Mouse (Mus musculus): ENCODE data around the gene Gjb4. TPM values are rescaled to one million over a fixed set of nuclear protein-coding genes. Genes with fewer than 3 reads are reported as not detected.

Gjb4 gene
- polyA plus RNA-seq (2016; fragmentation: Nextera tagmentation; extraction: Ambion mirVana) = not detected in 2 replicates

DNA sequence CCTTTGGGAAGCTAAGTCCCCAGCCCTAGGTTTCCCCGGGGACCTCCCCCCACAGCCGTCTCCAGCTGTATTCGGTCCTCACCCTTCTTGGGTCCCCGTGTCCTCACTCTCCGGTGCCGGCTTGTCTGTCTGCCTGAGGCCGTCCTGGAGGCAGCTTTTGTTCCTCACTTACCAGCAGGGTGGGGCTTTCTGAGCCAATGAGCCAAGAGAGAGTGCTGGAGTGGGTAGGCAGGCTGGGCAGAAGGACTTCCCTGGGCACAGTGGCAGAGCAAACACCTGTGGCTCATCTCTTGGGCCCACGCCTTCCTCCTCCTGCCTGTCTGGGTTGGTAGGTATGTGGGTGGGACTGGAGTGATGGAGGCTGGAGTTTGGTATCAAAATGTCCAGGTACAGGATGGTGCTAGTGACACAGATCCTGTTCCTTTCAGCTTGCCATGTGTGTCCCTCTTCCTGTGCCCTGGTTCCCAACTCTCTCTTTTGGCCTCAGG is at the start of gene Gjb4:
Gjb4 (minus strand) TSS at position 131 of the 488 bp plus-strand sequence.
- no peak within 1 kb of the TSS for H3K4me2 ChIP-seq
- 57% methylated on average over 8 of the region's 8 CpGs for WGBS
- no peak for ATAC-seq (ENCODE audit: insufficient number of reproducible peaks, low FRiP score)
- no peaks in the 10 kb centered on the region for H3K36me3 ChIP-seq
- H3K9ac ChIP-seq = no peak within 1 kb of the TSS
- 0 out of 2 replicates have a peak within 1 kb of the TSS, but pooled peaks have one; percentile 28 for H3K27ac ChIP-seq (ENCODE audit: poor library complexity, severe bottlenecking)
- H3K9me3 ChIP-seq (replicated peaks) = no peaks in the 10 kb centered on the region
- peaks cover 15% of the 10 kb centered on the region for H3K27me3 ChIP-seq (replicated peaks)
- peaks cover 20% of the 10 kb centered on the region for H3K4me1 ChIP-seq (replicated peaks)
- H3K4me3 ChIP-seq = no peak within 1 kb of the TSS

DNA sequence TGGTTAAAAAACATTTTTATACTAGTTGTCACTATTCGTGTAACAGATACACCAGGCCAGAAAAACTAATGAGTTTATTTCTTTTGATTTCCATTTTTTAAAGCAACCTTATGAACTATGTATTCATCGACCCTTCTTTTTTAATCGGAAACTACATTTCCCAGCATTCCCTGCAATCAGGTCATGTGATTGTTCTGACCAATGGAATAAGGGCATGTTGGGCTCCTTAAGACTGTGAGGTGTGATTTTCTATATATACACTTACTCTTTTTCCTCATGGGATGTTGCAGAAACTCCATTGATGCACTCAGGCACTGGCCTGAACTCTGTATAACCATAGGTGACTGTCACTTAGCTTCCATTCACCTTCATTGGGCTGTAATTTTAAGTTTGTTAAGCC is 48.7 kb upstream of the Gjb4 start:
- no peak overlapping the region for H3K9ac ChIP-seq
- WGBS = 49% methylated on average over 3 of the region's 3 CpGs
- no peak overlapping the region for H3K27ac ChIP-seq (ENCODE audit: poor library complexity, severe bottlenecking)
- no peaks in the 10 kb centered on the region for H3K27me3 ChIP-seq (replicated peaks)
- no peak overlapping the region for H3K4me3 ChIP-seq
- no peak overlapping the region for H3K4me2 ChIP-seq
- no peaks in the 10 kb centered on the region for H3K4me1 ChIP-seq (replicated peaks)
- no peaks in the 10 kb centered on the region for H3K36me3 ChIP-seq
- no peak for ATAC-seq (ENCODE audit: insufficient number of reproducible peaks, low FRiP score)
- H3K9me3 ChIP-seq (replicated peaks) = no peaks in the 10 kb centered on the region

DNA sequence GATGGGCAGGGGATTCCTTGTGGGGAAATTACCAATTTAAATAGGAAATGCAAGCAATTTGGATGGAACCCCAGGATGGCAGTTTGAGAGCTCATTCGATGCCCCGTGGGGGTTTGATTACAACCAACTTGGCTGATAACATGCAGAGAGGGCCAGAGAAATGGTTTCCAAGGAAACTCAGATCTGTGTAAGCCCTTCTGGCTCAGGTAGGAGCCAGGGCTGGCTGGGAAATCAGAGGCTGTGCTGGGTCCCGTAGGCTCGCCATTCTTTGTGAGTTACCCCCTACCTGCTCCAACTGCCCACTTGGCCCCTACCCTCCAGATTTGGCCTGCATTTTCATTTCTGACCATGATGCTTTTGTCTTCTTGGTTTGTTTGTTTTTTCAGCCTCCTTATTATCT is 48.3 kb upstream of the Gjb4 start:
- H3K4me3 ChIP-seq = no peak overlapping the region
- WGBS = 71% methylated on average over 4 of the region's 4 CpGs
- no peak overlapping the region for H3K4me2 ChIP-seq
- H3K9ac ChIP-seq = no peak overlapping the region
- H3K36me3 ChIP-seq = no peaks in the 10 kb centered on the region
- no peak for ATAC-seq (ENCODE audit: insufficient number of reproducible peaks, low FRiP score)
- no peaks in the 10 kb centered on the region for H3K27me3 ChIP-seq (replicated peaks)
- H3K4me1 ChIP-seq (replicated peaks) = no peaks in the 10 kb centered on the region
- H3K27ac ChIP-seq (ENCODE audit: poor library complexity, severe bottlenecking) = no peak overlapping the region
- no peaks in the 10 kb centered on the region for H3K9me3 ChIP-seq (replicated peaks)

DNA sequence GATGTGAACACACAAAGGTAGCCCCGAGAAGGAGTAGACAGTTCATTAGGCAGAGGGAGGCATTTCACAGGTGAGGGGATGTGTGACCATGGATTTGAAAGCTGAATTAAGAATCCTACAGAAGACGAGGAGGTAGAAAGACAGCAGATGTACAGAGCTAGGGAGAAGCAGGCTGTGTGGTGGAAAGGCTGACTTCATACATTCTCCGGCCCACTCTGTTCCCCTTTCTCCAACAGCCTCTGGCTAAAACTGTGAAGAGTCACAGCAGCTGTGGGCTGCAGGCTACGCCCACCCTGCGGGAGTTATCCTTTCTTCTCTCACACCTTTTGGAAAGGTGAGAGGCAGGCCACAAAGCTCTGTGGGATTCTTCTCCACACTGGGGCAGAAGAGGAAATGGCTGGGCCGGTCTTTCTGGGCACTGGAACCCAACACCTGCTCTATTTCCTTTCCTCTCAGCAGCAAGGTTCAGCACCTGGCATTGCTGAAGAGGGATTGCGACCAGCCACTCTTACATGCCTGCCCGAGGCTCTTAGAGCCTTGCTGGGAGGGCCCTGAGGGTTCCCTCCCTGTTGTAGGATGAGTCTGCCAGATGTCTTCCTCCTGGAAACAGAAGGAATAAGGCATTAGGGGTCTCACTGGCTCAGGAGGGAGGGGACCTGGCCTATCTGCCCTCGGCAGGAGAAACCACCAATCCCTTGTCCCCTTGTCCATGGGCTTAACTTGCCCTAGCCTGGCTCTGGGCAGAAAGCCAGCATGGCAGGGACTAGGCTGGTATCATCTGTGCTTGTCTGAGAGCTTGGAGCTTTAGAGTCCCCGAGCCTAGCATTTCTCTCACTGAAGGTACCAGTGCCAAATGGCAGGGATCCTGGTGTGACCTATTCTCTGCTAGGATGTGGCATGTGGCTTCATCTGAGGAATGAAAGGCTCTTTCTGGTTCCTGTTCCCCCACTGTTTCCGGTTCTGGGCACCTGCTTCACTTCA is 46.6 kb upstream of the Gjb4 start:
- Histone ChIP-seq H3K36me3 (no peaks in the 10 kb centered on the region), H3K27ac (ENCODE audit: poor library complexity, severe bottlenecking) (no peak overlapping the region), H3K27me3 (replicated peaks) (no peaks in the 10 kb centered on the region), H3K9me3 (replicated peaks) (no peaks in the 10 kb centered on the region), H3K4me2 (no peak overlapping the region), H3K9ac (no peak overlapping the region), H3K4me1 (replicated peaks) (no peaks in the 10 kb centered on the region), H3K4me3 (no peak overlapping the region)
- ATAC-seq (ENCODE audit: insufficient number of reproducible peaks, low FRiP score) = no peak
- WGBS = 42% methylated on average over 11 of the region's 11 CpGs

DNA sequence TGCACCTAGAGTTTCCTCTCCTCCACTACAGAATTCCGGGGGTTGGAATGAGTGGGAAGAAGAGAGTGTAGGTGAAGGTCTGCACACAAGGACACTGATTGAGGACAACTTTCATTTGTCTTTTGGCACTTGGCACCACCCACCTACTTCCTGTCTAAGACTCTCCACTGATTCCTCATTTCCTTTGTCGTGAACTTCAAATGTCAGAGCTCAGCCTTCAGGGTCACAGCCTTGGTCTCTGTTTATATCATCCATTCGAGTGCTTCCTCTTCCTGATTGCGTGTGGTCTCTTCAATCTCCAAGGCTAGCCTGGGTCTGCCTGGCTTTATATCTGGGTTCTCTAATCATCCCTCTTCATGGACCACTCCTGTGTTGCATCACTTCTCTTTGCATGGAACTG is 41.7 kb upstream of the Gjb4 start:
- H3K4me1 ChIP-seq (replicated peaks) = no peaks in the 10 kb centered on the region
- no peak for ATAC-seq (ENCODE audit: insufficient number of reproducible peaks, low FRiP score)
- no peak overlapping the region for H3K4me3 ChIP-seq
- H3K4me2 ChIP-seq = no peak overlapping the region
- 61% methylated on average over 4 of the region's 4 CpGs for WGBS
- no peak overlapping the region for H3K9ac ChIP-seq
- no peaks in the 10 kb centered on the region for H3K36me3 ChIP-seq
- no peaks in the 10 kb centered on the region for H3K27me3 ChIP-seq (replicated peaks)
- no peak overlapping the region for H3K27ac ChIP-seq (ENCODE audit: poor library complexity, severe bottlenecking)
- H3K9me3 ChIP-seq (replicated peaks) = 0 out of 2 replicates have a peak, but pooled peaks cover 3% of the 10 kb centered on the region

DNA sequence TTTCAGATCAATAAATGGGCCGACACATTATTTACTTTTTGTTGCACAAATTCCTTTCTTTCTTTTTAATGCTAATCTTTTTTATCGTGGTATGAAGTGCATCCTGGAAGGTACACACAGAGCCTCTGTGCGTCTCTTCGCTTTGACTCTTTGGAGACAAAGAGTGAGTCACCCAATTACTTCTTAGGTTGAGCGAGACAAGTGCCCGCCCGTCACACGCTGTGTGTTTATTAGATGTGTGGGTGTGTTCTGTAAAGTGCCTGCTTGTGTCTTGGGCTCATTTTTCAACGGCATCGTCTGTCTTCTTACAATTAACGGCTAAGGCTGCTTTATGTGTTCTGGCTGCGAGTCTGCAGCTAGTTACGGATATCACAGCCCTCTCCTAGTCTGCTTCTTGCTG is 35.8 kb upstream of the Gjb4 start:
- Histone ChIP-seq H3K4me1 (replicated peaks) (no peaks in the 10 kb centered on the region), H3K27me3 (replicated peaks) (no peaks in the 10 kb centered on the region), H3K9ac (no peak overlapping the region), H3K27ac (ENCODE audit: poor library complexity, severe bottlenecking) (no peak overlapping the region), H3K36me3 (no peaks in the 10 kb centered on the region), H3K4me2 (no peak overlapping the region), H3K4me3 (no peak overlapping the region), H3K9me3 (replicated peaks) (0 out of 2 replicates have a peak, but pooled peaks cover 3% of the 10 kb centered on the region)
- WGBS = 62% methylated on average over 13 of the region's 13 CpGs
- ATAC-seq (ENCODE audit: insufficient number of reproducible peaks, low FRiP score) = no peak

DNA sequence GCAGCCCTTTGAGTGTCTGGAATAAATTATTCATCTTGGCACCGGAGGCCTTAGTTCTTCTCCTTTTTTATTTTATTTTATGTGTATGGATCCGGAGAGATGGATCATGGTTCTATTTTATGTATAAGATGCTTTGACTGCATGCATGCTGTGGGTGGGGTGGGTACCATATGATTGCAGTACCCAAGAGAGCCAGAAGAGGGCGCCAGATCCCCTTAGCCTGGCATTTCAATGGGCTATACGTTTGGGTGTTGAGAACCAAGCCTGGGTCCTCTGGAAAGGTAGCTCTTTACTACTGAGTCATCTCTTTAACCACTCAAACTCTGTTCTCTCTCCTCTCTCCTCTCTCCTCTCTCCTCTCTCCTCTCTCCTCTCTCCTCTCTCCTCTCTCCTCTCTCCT is 23.5 kb upstream of the Gjb4 start:
- no peak overlapping the region for H3K4me3 ChIP-seq

DNA sequence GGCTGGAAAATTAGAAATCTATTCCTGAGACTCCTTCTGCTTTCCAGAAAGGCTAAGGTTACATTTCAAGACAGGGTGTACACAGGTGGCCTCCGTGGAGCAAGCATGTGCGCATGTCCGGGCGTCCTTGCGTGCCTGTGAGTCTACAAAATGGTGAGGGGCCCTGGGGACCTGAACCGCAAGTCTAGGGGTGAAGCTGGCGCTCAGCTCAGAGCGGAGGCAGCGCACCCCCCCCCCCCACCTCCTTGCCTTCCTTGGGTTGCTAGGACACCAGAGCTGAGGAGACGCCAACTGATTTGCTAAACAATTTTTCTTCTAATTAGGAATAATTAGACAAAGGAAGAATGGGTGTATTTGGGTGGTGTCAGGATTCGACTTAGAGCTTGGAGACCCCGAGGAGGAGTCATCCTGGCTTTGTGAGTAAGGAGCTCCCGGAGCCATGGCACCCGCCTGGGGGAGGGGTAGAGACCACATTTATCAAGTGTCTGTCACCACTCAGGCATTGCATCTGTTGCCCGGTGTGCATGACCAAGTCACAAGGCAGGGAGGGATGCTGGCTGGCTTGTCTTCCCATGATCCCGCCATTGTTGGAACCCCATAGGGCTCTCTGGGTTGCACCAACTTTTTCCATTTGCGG is 21.8 kb upstream of the Gjb4 start:
- no peak overlapping the region for H3K4me2 ChIP-seq
- no peak for ATAC-seq (ENCODE audit: insufficient number of reproducible peaks, low FRiP score)
- H3K9ac ChIP-seq = no peak overlapping the region
- 73% methylated on average over 17 of the region's 17 CpGs for WGBS
- no peak overlapping the region for H3K27ac ChIP-seq (ENCODE audit: poor library complexity, severe bottlenecking)
- no peaks in the 10 kb centered on the region for H3K9me3 ChIP-seq (replicated peaks)
- no peak overlapping the region for H3K4me3 ChIP-seq
- H3K36me3 ChIP-seq = no peaks in the 10 kb centered on the region
- H3K4me1 ChIP-seq (replicated peaks) = peaks cover 32% of the 10 kb centered on the region
- no peaks in the 10 kb centered on the region for H3K27me3 ChIP-seq (replicated peaks)

More for the DNA sequence above, 23.5 kb upstream of the Gjb4 start:
- Histone ChIP-seq H3K27me3 (replicated peaks) (no peaks in the 10 kb centered on the region), H3K9me3 (replicated peaks) (no peaks in the 10 kb centered on the region), H3K4me1 (replicated peaks) (peaks cover 19% of the 10 kb centered on the region), H3K36me3 (no peaks in the 10 kb centered on the region), H3K9ac (no peak overlapping the region), H3K4me2 (no peak overlapping the region), H3K27ac (ENCODE audit: poor library complexity, severe bottlenecking) (no peak overlapping the region)
- WGBS = 37% methylated on average over 4 of the region's 4 CpGs
- no peak for ATAC-seq (ENCODE audit: insufficient number of reproducible peaks, low FRiP score)

DNA sequence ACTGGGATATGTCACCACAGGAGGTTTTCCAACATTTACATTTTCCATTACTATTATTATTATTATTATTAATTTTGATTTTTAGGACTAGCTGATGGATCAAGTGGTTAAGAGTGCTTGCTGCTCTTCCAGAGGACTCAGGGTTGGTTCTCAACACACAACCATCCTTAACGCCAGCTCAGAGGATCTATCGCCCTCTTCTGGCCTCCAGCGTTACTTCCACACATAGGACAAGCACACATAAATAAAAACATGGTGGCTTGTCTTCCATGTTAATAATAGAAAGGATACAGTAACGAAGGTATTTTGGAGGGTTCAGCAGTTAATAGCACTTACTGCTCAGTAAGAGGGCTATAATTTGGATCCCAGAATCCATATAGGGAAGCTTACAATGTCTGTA is 20.8 kb upstream of the Gjb4 start:
- H3K4me2 ChIP-seq = no peak overlapping the region
- H3K4me3 ChIP-seq = no peak overlapping the region
- H3K36me3 ChIP-seq = no peaks in the 10 kb centered on the region
- peaks cover 5% of the 10 kb centered on the region; the same call in 1 of the 2 replicates for H3K27me3 ChIP-seq (replicated peaks)
- no peaks in the 10 kb centered on the region for H3K9me3 ChIP-seq (replicated peaks)
- H3K4me1 ChIP-seq (replicated peaks) = peaks cover 32% of the 10 kb centered on the region
- WGBS = 84% methylated on average over 4 of the region's 4 CpGs
- no peak overlapping the region for H3K27ac ChIP-seq (ENCODE audit: poor library complexity, severe bottlenecking)
- H3K9ac ChIP-seq = no peak overlapping the region
- no peak for ATAC-seq (ENCODE audit: insufficient number of reproducible peaks, low FRiP score)

DNA sequence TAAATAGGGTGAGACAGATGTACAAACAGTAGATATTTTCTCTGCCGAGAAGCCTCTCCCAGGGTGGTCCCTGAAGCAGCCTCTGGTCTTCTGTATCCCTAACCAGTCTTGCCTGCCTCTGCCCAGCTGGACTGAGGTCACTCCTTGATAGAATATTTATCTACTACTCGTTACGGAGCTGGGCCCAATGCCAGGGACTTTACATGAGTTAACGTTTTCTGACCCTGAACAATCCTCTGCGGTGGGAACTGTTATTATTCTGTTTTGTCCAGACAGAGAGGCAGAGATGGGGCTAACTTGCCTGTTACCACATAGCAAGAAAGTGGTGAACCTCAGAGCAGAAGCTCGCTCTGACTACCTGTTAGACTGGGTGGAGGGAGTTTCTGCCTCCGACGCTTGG is 19.6 kb upstream of the Gjb4 start:
- Histone ChIP-seq H3K9me3 (replicated peaks) (no peaks in the 10 kb centered on the region), H3K27me3 (replicated peaks) (peaks cover 10% of the 10 kb centered on the region), H3K4me2 (no peak overlapping the region), H3K4me3 (no peak overlapping the region), H3K27ac (ENCODE audit: poor library complexity, severe bottlenecking) (no peak overlapping the region), H3K4me1 (replicated peaks) (peaks cover 36% of the 10 kb centered on the region), H3K9ac (no peak overlapping the region), H3K36me3 (no peaks in the 10 kb centered on the region)
- WGBS = 37% methylated on average over 8 of the region's 8 CpGs
- no peak for ATAC-seq (ENCODE audit: insufficient number of reproducible peaks, low FRiP score)

DNA sequence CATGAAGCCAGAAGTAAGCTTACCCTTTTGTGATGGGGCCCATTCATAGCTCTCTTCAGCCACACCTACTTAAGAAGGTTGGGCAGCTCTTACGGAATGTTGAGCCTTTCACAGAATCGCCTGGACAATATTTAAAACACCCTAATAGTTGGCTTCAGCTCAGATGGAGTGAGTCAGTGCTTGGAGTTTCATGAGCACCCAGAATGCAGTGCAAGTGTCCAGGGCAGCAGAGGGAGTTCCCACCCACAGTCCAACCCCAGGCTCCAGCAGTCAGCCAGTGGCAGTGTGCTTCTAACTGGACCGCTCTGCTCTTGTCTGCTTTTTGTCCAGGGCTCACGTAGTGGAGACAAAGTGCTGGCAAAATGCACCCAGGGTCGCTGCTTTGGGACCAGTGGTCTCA is 17.7 kb upstream of the Gjb4 start:
- 54% methylated on average over 5 of the region's 5 CpGs for WGBS

More for the DNA sequence above, 17.7 kb upstream of the Gjb4 start:
- H3K27me3 ChIP-seq (replicated peaks) = peaks cover 10% of the 10 kb centered on the region
- no peak overlapping the region for H3K4me3 ChIP-seq
- peaks cover 44% of the 10 kb centered on the region for H3K4me1 ChIP-seq (replicated peaks)
- no peak for ATAC-seq (ENCODE audit: insufficient number of reproducible peaks, low FRiP score)
- H3K9ac ChIP-seq = no peak overlapping the region
- no peak overlapping the region for H3K27ac ChIP-seq (ENCODE audit: poor library complexity, severe bottlenecking)
- no peak overlapping the region for H3K4me2 ChIP-seq
- H3K36me3 ChIP-seq = no peaks in the 10 kb centered on the region
- H3K9me3 ChIP-seq (replicated peaks) = no peaks in the 10 kb centered on the region
